Mouse (Mus musculus): Measurements from ENCODE around the gene Gemin7. TPM values are rescaled to one million over a fixed set of nuclear protein-coding genes. Genes with fewer than 3 reads are reported as not detected.

Gemin7 gene
- polyA plus RNA-seq, 1 experiment from 2014 or later, result 151 TPM

DNA sequence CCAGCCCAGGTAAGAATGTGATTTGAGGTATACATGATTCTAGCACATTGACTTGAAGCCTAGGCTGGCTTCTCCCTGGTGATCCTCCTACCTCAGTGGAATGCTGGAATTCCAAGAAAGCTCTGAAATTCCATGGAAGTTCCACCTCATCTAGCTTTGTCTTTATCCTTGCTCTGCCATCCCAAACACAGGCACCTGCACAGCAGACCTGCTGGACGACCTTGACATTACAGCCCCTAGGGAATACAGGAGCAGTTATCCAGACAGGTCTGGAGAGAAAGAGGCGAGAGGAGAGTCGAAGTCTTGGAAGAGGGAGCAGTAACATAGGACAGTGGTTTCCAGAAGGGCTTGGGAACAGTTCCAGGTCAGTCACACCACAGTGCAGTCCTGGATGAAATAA is 7.7 kb downstream of the Gemin7 start:
- WGBS, result 79% methylated on average over 3 of the region's 3 CpGs
- Histone ChIP-seq H3K9me3 (ENCODE audit: control insufficient read depth, low read length) (no peaks in the 10 kb centered on the region; the same call in 1 of the 2 replicates), H3K27ac (ENCODE audit: low read depth, low read length) (no peak overlapping the region), H3K27me3 (ENCODE audit: control insufficient read depth, insufficient read depth, low read length) (peaks cover under 1% of the 10 kb centered on the region; the same call in 1 of the 2 replicates), H3K36me3 (ENCODE audit: control insufficient read depth, insufficient read depth, low read length) (peaks cover 8% of the 10 kb centered on the region; the same call in 1 of the 2 replicates), H3K4me3 (ENCODE audit: low read depth, low read length) (no peak overlapping the region), H3K4me1 (replicated peaks; ENCODE audit: control insufficient read depth, insufficient read depth, low read length) (peaks cover 4% of the 10 kb centered on the region), H3K4me2 (ENCODE audit: low read depth, low read length, severe bottlenecking) (no peak overlapping the region), H3K9ac (ENCODE audit: low read length) (no peak overlapping the region)
- no peak for ATAC-seq (replicated peaks; ENCODE audit: low FRiP score)
- DNase-seq (ENCODE audit: low spot score), result no peak

DNA sequence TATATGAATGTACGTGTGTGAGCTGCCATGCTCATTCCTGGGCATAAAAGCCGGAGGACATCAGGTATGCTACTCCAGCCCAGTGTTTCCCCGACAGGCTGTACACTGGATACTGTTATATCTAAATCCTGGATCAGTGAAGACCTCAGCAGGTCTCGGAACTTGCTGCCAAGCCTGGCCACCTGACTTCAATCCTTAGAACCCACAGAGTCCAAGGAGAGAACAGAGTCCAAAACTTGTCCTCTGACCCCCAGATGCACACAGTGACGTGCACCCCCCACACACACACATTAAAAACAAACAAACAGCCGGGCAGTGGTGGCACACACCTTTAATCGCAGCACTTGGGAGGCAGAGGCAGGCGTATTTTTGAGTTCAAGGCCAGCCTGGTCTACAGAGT is 10.0 kb downstream of the Gemin7 start:
- H3K4me3 ChIP-seq (ENCODE audit: low read depth, low read length), result no peak overlapping the region
- H3K9me3 ChIP-seq (ENCODE audit: control insufficient read depth, low read length), result no peaks in the 10 kb centered on the region; the same call in 1 of the 2 replicates
- no peak overlapping the region for H3K27ac ChIP-seq (ENCODE audit: low read depth, low read length)
- H3K9ac ChIP-seq (ENCODE audit: low read length), result no peak overlapping the region
- peaks cover 7% of the 10 kb centered on the region for H3K4me1 ChIP-seq (replicated peaks; ENCODE audit: control insufficient read depth, insufficient read depth, low read length)
- H3K27me3 ChIP-seq (ENCODE audit: control insufficient read depth, insufficient read depth, low read length), result no peaks in the 10 kb centered on the region
- ATAC-seq (replicated peaks; ENCODE audit: low FRiP score) (no peak), DNase-seq (ENCODE audit: low spot score) (no peak)
- peaks cover 11% of the 10 kb centered on the region; the same call in 1 of the 2 replicates for H3K36me3 ChIP-seq (ENCODE audit: control insufficient read depth, insufficient read depth, low read length)
- H3K4me2 ChIP-seq (ENCODE audit: low read depth, low read length, severe bottlenecking), result no peak overlapping the region
- 92% methylated on average over 8 of the region's 8 CpGs for WGBS

DNA sequence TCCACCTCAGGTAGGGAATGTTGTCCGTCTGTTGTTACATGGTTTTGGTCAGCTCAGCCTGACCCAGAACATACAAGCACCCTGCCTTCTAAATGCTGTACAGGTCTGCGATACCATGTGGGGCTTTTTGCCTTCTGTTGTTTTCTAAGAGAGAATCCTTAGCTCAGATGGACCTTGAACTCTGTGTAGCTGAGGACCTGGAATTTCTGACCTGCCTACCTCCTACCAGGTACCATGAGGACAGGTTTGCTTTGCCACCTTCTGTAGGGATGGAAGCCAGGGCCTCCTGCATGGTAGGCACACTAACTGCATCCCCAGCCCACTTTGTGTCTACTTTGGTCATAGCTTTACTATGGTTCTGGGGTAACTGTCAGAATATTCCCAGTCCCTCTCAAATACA is 11.6 kb downstream of the Gemin7 start:
- no peak overlapping the region for H3K4me3 ChIP-seq (ENCODE audit: low read depth, low read length)
- ATAC-seq (replicated peaks; ENCODE audit: low FRiP score), result no peak
- H3K27me3 ChIP-seq (ENCODE audit: control insufficient read depth, insufficient read depth, low read length), result no peaks in the 10 kb centered on the region
- no peak overlapping the region for H3K27ac ChIP-seq (ENCODE audit: low read depth, low read length)
- no peak overlapping the region for H3K4me2 ChIP-seq (ENCODE audit: low read depth, low read length, severe bottlenecking)
- H3K4me1 ChIP-seq (replicated peaks; ENCODE audit: control insufficient read depth, insufficient read depth, low read length), result peaks cover 4% of the 10 kb centered on the region; the same call in 1 of the 2 replicates
- no peak for DNase-seq (ENCODE audit: low spot score)
- H3K36me3 ChIP-seq (ENCODE audit: control insufficient read depth, insufficient read depth, low read length), result peaks cover 11% of the 10 kb centered on the region; the same call in 1 of the 2 replicates
- no peaks in the 10 kb centered on the region; the same call in 1 of the 2 replicates for H3K9me3 ChIP-seq (ENCODE audit: control insufficient read depth, low read length)
- WGBS, result 88% methylated on average over 2 of the region's 2 CpGs
- H3K9ac ChIP-seq (ENCODE audit: low read length), result no peak overlapping the region

DNA sequence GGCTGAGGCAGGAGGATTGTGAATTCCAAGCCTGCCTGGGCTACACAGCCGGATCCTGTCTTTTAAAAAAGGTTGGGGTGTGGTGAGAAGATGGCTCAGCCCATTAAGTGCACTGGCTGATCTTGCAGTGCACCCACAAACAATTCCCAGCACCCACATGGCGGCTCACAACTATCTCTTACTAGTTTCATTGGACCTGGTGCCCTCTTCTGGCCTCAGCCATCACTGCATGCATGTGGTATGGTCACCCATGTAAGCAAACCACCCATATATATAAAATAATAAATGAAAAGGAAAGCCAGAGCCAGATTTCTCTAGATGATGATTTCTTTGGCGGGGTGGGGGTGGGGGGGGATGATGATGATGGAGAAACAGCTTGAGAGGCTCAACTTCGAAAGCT is 12.9 kb downstream of the Gemin7 start:
- Histone ChIP-seq H3K9ac (ENCODE audit: low read length) (no peak overlapping the region), H3K4me2 (ENCODE audit: low read depth, low read length, severe bottlenecking) (no peak overlapping the region), H3K27me3 (ENCODE audit: control insufficient read depth, insufficient read depth, low read length) (no peaks in the 10 kb centered on the region), H3K9me3 (ENCODE audit: control insufficient read depth, low read length) (no peaks in the 10 kb centered on the region; the same call in 1 of the 2 replicates), H3K27ac (ENCODE audit: low read depth, low read length) (no peak overlapping the region), H3K36me3 (ENCODE audit: control insufficient read depth, insufficient read depth, low read length) (peaks cover 11% of the 10 kb centered on the region; the same call in 1 of the 2 replicates), H3K4me1 (replicated peaks; ENCODE audit: control insufficient read depth, insufficient read depth, low read length) (peaks cover 12% of the 10 kb centered on the region), H3K4me3 (ENCODE audit: low read depth, low read length) (no peak overlapping the region)
- 86% methylated on average over 4 of the region's 4 CpGs for WGBS
- no peak for ATAC-seq (replicated peaks; ENCODE audit: low FRiP score)
- DNase-seq (ENCODE audit: low spot score), result no peak

DNA sequence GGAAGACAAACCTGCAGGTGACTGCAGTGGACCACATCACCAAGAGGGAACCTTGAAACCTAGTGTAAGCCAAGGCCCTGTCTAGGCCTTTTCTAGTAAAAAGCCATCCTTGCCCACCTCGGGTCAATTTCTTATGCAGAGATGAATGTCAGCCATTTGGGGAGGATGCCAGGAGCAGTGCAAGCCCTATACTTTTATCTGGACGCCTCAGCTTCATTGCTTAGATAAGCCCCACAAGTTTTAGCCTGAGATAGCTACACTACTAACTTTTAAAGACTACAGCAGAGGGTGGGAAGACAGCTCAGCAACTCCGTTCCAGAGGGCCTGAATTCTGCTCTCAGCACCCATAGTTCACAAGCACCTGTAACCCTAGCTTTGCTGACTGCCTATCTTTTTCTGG is 13.5 kb downstream of the Gemin7 start:
- WGBS, result 84% methylated on average over 3 of the region's 3 CpGs
- Histone ChIP-seq H3K4me2 (ENCODE audit: low read depth, low read length, severe bottlenecking) (no peak overlapping the region), H3K4me1 (replicated peaks; ENCODE audit: control insufficient read depth, insufficient read depth, low read length) (peaks cover 13% of the 10 kb centered on the region), H3K27me3 (ENCODE audit: control insufficient read depth, insufficient read depth, low read length) (no peaks in the 10 kb centered on the region), H3K9me3 (ENCODE audit: control insufficient read depth, low read length) (no peaks in the 10 kb centered on the region; the same call in 1 of the 2 replicates), H3K27ac (ENCODE audit: low read depth, low read length) (no peak overlapping the region), H3K9ac (ENCODE audit: low read length) (no peak overlapping the region), H3K4me3 (ENCODE audit: low read depth, low read length) (no peak overlapping the region), H3K36me3 (ENCODE audit: control insufficient read depth, insufficient read depth, low read length) (peaks cover 11% of the 10 kb centered on the region; the same call in 1 of the 2 replicates)
- ATAC-seq (replicated peaks; ENCODE audit: low FRiP score), result no peak
- DNase-seq (ENCODE audit: low spot score), result no peak

DNA sequence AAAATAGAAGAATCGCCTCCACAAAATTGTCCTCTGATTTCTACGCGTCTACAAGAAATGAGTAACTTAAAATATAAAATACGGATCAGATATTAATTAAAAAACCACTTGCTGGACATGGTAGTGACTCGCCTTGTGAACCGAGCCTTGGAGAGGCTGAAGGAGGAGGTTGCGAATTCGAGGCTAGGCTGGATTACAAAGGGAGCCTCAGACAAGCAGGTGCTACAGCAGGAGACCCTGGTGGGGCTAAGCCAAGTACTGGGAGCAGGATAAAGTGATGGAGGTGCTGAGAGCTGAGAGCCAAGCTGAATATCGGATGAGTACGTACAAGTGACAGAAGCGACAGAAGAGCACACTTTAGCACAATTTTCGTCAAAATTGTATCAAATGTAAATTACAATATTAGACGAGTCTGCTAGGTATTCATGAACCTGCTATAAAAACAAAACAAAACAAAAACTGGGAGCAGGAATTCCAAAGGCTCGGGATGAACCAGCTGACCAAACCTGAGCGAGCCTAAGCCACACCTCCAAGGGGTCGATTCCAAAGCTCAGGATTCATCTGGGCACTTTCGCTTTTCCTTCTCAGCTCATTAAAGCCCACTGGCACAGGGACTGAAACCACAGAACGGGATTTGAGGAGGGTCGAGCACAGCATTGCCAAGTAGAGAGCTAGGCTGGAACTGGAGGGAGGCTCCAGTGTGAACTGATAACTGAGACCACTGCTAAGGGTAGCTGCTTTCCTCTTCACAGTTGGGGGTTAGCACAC is 14.6 kb downstream of the Gemin7 start, which contains the start of gene Ppp1r37:
Ppp1r37 (minus strand) TSS at position 434 of the 768 bp plus-strand sequence.
- no peaks in the 10 kb centered on the region; the same call in 1 of the 2 replicates for H3K9me3 ChIP-seq (ENCODE audit: control insufficient read depth, low read length)
- H3K9ac ChIP-seq (ENCODE audit: low read length), result peak within 1 kb of the TSS; percentile 93
- no peaks in the 10 kb centered on the region for H3K27me3 ChIP-seq (ENCODE audit: control insufficient read depth, insufficient read depth, low read length)
- peak within 1 kb of the TSS; percentile 86 for H3K27ac ChIP-seq (ENCODE audit: low read depth, low read length)
- H3K4me3 ChIP-seq (ENCODE audit: low read depth, low read length), result peak within 1 kb of the TSS; percentile 97
- H3K4me1 ChIP-seq (replicated peaks; ENCODE audit: control insufficient read depth, insufficient read depth, low read length), result peaks cover 14% of the 10 kb centered on the region
- ATAC-seq (replicated peaks; ENCODE audit: low FRiP score) (peak; percentile 44; the same call in 1 of the 2 replicates), DNase-seq (ENCODE audit: low spot score) (no peak)
- H3K4me2 ChIP-seq (ENCODE audit: low read depth, low read length, severe bottlenecking), result peak within 1 kb of the TSS; percentile 99
- WGBS, result 1% methylated on average over 19 of the region's 19 CpGs
- peaks cover 11% of the 10 kb centered on the region; the same call in 1 of the 2 replicates for H3K36me3 ChIP-seq (ENCODE audit: control insufficient read depth, insufficient read depth, low read length)

DNA sequence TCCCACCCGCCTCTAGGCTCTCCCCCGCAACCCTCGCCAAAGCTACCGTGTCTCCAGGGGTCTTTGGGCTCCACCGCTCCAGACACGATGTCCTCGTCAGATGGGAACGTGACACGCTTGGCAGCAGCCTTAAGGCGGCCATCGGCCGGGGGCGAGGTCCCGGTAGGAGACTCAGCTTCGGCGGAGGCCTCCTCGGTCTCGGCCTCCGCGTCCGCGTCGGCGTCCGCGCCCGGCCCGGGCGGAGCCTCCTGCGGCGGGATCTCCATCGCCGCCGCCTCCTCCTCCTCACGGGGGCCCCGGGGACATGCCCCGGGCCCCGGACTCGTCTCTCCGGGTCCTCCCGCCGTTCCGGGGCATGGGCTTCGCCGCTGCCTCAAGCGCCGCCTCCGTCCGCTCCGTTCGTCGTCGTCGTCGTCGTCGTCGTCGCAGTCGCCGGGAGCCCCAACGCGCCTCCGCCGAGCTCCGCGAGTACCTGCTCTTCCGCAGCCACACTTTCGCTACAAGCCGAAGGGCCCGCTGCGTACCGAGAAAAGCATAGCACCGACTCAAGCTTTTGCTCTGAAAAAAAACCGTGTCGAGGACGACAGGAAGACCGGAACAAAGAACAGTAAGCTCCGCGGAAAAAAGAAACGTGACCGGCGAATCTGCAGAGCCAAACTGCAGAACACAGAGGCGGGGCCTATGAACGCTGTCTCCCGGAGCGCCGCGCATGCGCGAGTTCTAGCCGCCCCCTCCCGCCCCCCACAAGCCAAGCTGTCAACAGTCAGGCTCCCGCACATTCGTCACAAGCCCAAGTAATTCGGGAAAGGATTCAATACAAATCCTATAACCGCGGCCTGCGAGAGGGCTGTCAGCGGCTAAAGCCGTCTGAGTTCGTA is 15.4 kb downstream of the Gemin7 start:
- Histone ChIP-seq H3K9me3 (ENCODE audit: control insufficient read depth, low read length) (no peaks in the 10 kb centered on the region; the same call in 1 of the 2 replicates), H3K27me3 (ENCODE audit: control insufficient read depth, insufficient read depth, low read length) (no peaks in the 10 kb centered on the region), H3K4me3 (ENCODE audit: low read depth, low read length) (peak overlapping the region; percentile 97), H3K27ac (ENCODE audit: low read depth, low read length) (peak overlapping the region; percentile 86), H3K4me1 (replicated peaks; ENCODE audit: control insufficient read depth, insufficient read depth, low read length) (peaks cover 14% of the 10 kb centered on the region), H3K9ac (ENCODE audit: low read length) (peak overlapping the region; percentile 93), H3K36me3 (ENCODE audit: control insufficient read depth, insufficient read depth, low read length) (peaks cover 11% of the 10 kb centered on the region; the same call in 1 of the 2 replicates), H3K4me2 (ENCODE audit: low read depth, low read length, severe bottlenecking) (peak overlapping the region; percentile 99)
- DNase-seq (ENCODE audit: low spot score), result peak; percentile 98
- ATAC-seq (replicated peaks; ENCODE audit: low FRiP score), result peak; percentile 85
- under 1% methylated on average over 94 of the region's 102 CpGs for WGBS

DNA sequence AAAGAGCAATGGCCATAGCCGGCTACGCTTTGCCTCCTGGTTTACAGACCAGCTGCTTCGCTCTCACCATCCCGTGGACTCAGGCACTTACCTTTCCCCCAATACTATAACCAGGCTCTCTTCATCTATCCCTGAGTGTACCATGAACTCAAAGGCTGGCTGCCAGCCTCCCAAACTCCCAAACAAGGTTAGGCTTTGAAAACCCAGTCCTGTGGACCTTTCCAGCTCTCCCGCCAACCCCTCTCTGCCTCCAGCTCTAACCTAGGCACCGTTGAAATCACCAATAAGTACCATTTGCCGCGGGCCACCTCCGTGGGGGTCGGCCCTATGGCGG is 16.0 kb downstream of the Gemin7 start:
- no peaks in the 10 kb centered on the region for H3K27me3 ChIP-seq (ENCODE audit: control insufficient read depth, insufficient read depth, low read length)
- peak overlapping the region; percentile 99 for H3K4me2 ChIP-seq (ENCODE audit: low read depth, low read length, severe bottlenecking)
- H3K36me3 ChIP-seq (ENCODE audit: control insufficient read depth, insufficient read depth, low read length), result peaks cover 11% of the 10 kb centered on the region; the same call in 1 of the 2 replicates
- ATAC-seq (replicated peaks; ENCODE audit: low FRiP score) (no peak), DNase-seq (ENCODE audit: low spot score) (no peak)
- peaks cover 14% of the 10 kb centered on the region for H3K4me1 ChIP-seq (replicated peaks; ENCODE audit: control insufficient read depth, insufficient read depth, low read length)
- WGBS, result 1% methylated on average over 11 of the region's 11 CpGs
- H3K27ac ChIP-seq (ENCODE audit: low read depth, low read length), result peak overlapping the region; percentile 86; the same call in 1 of the 2 replicates
- peak overlapping the region; percentile 93 for H3K9ac ChIP-seq (ENCODE audit: low read length)
- H3K4me3 ChIP-seq (ENCODE audit: low read depth, low read length), result peak overlapping the region; percentile 97
- H3K9me3 ChIP-seq (ENCODE audit: control insufficient read depth, low read length), result no peaks in the 10 kb centered on the region; the same call in 1 of the 2 replicates

Measured in forebrain, embryonic 11.5 days (tissue).